Mouse (Mus musculus): ENCODE results near the gene Ica1.

The Ica1 gene

DNA sequence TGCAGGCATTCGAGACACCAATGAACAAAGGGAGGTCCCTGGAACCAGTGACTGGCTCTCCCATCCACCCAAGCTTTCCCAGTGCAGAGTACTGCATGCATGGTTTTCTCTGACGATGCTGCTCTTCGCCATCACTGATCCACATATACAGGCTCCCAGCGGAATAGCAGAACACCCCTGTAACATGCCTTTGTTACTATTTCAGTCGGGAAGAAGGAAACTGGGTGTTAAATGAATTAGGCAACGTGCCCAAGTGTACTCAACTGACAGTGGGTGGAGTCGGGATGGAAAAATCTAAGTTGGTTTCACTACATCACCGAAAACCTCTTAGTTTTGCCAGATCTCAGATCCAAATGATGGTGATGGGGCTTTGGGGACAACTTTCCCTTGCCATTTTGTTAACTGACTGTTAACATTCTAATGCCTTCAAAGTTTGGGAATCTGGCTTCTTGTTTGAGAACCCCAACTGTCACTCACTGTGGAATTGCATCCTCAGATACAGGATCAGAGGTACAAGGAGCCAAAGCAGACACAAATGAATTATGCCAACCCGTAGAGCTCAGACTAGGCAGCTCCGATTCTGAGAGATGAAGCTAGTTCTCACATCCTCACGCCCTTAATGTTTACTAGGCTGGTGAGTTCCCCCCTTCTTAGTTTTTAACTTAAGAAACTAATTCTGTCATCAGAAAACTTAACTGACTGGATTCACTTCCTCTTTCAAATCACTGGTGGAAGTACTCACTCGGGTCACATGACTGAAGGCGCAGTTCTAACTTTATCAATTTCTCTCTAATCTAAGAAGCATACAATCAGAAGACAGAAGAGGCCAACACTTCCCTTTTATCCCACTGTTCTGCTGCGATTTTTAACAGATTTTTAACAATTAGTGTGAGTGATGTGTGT, 91.4 kb downstream of the Ica1 start:
- DNase-seq (ENCODE audit: low spot score) = no peak

- DNase-seq (ENCODE audit: low spot score) = no peak
Measured at GRCm38 (mm10) chr6:8683379-8683778, 94.9 kb downstream of the Ica1 start.

- DNase-seq (ENCODE audit: low spot score) = no peak
Measured at GRCm38 (mm10) chr6:8680931-8681330, 97.4 kb downstream of the Ica1 start.

- no peak for DNase-seq (ENCODE audit: low spot score)
Measured at GRCm38 (mm10) chr6:8673013-8673412, 105.3 kb downstream of the Ica1 start.

DNA sequence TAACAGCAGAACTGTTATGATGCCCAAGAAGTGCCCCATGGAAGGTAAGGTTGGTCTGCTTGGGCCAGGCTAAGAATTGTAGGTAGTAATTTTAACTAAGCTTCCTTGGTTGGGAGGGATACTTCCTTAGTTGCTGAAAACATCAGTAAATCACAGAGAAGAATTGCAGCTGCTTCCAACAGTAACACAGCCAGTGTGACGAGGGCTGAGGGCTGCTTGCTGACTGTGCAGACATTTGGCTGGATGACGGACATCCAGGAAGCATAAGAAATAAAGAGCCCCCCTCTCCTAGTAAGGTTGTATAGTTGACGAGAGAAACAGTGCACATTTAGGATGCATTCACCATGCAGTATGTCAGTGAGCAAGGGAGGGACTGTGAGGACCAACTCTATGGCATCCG, 108.9 kb downstream of the Ica1 start:
- DNase-seq (ENCODE audit: low spot score) = no peak

GRCm38 (mm10) chr6:8668013-8668811, 110.1 kb downstream of the Ica1 start:
- DNase-seq (ENCODE audit: low spot score) = no peak

- no peak for DNase-seq (ENCODE audit: low spot score)
Measured at GRCm38 (mm10) chr6:8665786-8666185, 112.5 kb downstream of the Ica1 start.

- DNase-seq (ENCODE audit: low spot score) = no peak
Measured at GRCm38 (mm10) chr6:8664956-8665355, 113.3 kb downstream of the Ica1 start.

GRCm38 (mm10) chr6:8663092-8663740, 115.1 kb downstream of the Ica1 start:
- DNase-seq (ENCODE audit: low spot score) = no peak

- DNase-seq (ENCODE audit: low spot score) = peak; percentile 21
Measured at GRCm38 (mm10) chr6:8661404-8661803, 116.9 kb downstream of the Ica1 start.

DNA sequence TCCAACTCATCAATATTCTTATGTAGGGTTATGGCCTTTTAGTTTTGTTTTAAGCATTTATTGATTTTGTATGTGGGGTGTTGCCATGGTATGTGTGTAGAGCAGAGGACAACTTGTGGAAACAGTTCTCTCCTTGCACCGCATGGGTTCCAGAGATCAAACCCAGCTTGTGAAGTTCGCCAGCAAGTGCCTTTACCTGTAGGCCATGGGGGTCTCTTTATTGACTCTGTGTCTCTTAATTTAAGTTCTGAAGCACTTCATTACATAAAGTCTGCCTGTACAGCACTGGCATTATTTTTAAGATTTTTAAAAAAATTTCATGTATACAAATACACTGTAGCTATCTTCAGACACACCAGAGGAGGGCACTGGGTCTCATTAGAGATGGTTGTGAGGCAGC, 118.2 kb downstream of the Ica1 start:
- DNase-seq (ENCODE audit: low spot score) = no peak

DNA sequence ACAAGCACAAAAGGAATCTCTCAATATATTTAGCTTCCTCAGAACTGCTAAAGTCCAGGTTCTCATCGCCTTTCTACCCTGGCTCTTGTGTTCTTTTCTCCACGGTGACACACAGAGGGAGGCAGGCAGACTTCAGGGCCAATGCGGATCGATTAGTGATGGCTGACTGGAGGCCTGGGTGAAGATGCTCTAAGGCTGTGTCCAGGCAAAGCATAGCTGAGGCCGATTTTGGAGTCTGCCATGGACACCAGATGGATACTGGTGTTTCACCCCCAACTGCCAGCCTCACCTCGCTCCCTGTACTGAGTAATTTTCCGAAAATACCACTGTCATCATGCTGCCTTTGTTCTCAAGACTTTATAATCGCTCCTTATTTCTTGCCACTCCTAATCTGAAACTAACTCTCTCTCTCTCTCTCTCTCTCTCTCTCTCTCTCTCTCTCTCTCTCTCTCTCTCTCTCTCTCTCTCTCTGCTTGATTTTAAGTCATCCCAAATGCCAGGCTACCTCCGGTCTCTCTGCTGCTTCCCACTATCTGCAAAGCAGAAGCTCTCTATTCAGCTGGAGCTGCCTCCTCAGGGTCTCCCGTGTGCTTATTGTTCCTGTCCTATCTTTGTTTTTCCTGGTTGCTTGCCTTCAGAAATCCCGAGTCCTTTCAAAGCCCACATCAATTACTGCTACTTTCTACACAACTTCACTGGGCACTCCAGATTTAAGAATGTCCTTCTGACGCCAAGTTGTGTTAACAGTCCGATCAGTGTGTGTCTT, 118.9 kb downstream of the Ica1 start:
- DNase-seq (ENCODE audit: low spot score) = peak; percentile 79

DNA sequence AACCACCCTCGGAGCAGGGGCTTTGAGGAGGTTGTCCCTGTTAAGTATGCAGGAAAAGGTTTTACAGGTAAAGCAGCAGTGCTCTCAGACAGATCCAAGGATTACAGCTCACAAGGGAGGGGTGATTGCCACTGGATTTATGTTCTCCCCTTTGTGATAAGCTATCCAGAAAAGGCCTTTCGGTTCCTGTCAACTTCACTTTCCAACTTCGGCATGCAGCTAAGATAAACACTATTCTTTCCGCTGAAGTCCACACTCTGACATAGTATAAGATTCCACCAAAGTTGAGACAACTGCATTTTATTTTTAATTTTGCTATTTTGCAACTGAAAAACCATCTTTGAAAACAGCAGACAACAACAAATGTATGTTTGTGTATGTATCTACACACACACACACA, 119.9 kb downstream of the Ica1 start:
- DNase-seq (ENCODE audit: low spot score) = no peak

DNA sequence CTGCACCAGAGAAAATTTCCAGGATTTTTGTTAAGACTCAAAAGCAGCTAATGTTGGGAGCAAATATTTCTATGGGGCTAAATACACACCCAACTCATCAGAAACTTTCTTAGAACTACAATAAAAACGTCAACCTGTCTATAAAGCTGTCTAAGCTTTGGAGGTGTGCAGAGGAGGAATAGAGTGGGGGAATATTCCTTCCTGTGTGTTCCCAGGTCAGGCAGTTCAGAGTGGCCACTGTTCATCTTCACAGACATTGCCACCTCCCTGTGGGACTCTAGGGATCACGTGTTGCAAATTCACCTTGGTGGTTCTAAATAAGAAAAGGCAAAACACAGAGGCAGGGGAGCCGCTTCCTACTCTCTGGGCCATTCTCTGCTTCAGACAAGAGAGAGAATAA, 120.8 kb downstream of the Ica1 start:
- DNase-seq (ENCODE audit: low spot score) = no peak

GRCm38 (mm10) chr6:8655454-8655853, 122.8 kb downstream of the Ica1 start:
- DNase-seq (ENCODE audit: low spot score) = no peak

GRCm38 (mm10) chr6:8650413-8650812, 127.9 kb downstream of the Ica1 start:
- no peak for DNase-seq (ENCODE audit: low spot score)

DNA sequence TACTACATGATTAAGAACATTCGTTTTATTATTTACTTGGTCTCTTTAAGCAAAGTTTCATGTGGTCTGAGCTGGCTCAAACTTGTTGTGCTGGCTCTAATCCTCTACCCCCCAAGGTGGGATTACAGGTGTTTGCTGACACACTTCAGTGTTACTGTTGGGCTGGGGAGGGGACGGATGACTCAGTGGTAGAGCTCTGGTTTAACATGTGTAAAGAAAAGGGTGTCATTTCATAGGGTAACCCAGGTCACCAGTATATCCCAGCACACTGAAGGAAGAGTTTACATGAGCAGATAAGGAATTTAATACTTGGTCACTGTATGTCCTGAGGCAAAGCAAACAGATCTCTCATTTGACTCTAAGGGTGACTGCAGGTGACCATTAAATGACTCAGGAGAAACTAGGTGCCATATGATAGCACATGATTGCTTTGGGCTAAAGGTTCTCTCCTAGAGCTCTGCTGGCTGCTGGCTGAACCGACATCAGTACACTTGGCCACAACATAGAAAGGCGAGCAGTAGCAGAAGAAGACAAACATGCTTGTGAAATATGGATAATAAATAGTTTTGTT, 128.9 kb downstream of the Ica1 start:
- no peak for DNase-seq (ENCODE audit: low spot score)

- DNase-seq (ENCODE audit: low spot score) = no peak
Measured at GRCm38 (mm10) chr6:8648185-8648901, 129.9 kb downstream of the Ica1 start.

- DNase-seq (ENCODE audit: low spot score) = no peak
Measured at GRCm38 (mm10) chr6:8647513-8648184, 130.6 kb downstream of the Ica1 start.

- no peak for DNase-seq (ENCODE audit: low spot score)
Measured at GRCm38 (mm10) chr6:8645708-8646107, 132.6 kb downstream of the Ica1 start.
